Mouse (Mus musculus) cortical plate, adult 2 months (tissue): ENCODE measurements around the gene Vmn2r28.
"Not testable (repeated sequence)": the region's sequence is repeated elsewhere in the genome, so short reads cannot be mapped to it uniquely, and the experiment has no call there.

ENCODE experiments used
- CTCF ChIP-seq: fragments of 200-500 bp; IDR thresholded peaks from 2 replicates; pipeline ENCODE4 v1.5.1; 2011; ENCODE audit warnings: mild to moderate bottlenecking, control low read depth, low read length; ENCODE audit not compliant: insufficient read depth; ENCODE audit errors: extremely low read depth
- POLR2A ChIP-seq: fragments of 200-500 bp; IDR thresholded peaks from 2 replicates; pipeline ENCODE4 v1.6.1; 2011; ENCODE audit warnings: mild to moderate bottlenecking, low read length, control low read depth; ENCODE audit not compliant: insufficient read depth; ENCODE audit errors: extremely low read depth

- TF ChIP-seq CTCF, POLR2A: not testable (repeated sequence)
Measured at GRCm38 (mm10) chr7:5540770-5541436, 47.1 kb upstream of the Vmn2r28 start.
